Mouse (Mus musculus) gastrocnemius, adult 2 months (tissue): ENCODE results near the gene Gm7030. TPM values are rescaled to one million over a fixed set of nuclear protein-coding genes. Genes with fewer than 3 reads are reported as not detected.

Experiments
- DNase-seq: peaks from one replicate; pipeline ENCODE4 v3.0.0; 2022
- H3K27ac ChIP-seq: fragments of 200-600 bp; 2 replicates; pipeline ENCODE4 v1.8.1; 2022; ENCODE audit warnings: mild to moderate bottlenecking
- H3K4me3 ChIP-seq: fragments of 200-600 bp; 2 replicates; pipeline ENCODE4 v1.8.1; 2022; ENCODE audit warnings: mild to moderate bottlenecking, moderate library complexity
- CTCF ChIP-seq: fragments of 200-600 bp; IDR thresholded peaks from 2 replicates; pipeline ENCODE4 v1.8.1; 2022; ENCODE audit warnings: antibody characterized with exemption, mild to moderate bottlenecking, moderate library complexity
- intact Hi-C: fragments of 180-260 bp; cut with DNase I; formaldehyde crosslinking; loops from one replicate; pipeline ENCODE4 v1.15.1; 2025
- total RNA-seq, 2 experiments: library from RNA; stranded (reverse); gene quantifications; 2 replicates each; pipeline ENCODE4 v1.2.3; 2021

Gm7030 gene
- total RNA-seq, 2 experiments from 2014 or later: not detected

- peak; percentile 89 for DNase-seq
- H3K27ac ChIP-seq: no peak overlapping the region
- intact Hi-C loops: loop anchor here (10.0 kb wide), 2 partner anchors 74 to 134 kb away; partner anchors contain the start of gene H2-T3
- H3K4me3 ChIP-seq: no peak overlapping the region
- peak; percentile 88 for TF ChIP-seq CTCF
These were observed 68.4 kb downstream of the Gm7030 start for GRCm38 (mm10) chr17:36060829-36061228.

Other genes starting within 250 kb of the Gm7030 start
- 10 to 100 TPM; 13.2 to 16.2 TPM for gene Dhx16, start 249.6 kb downstream of the Gm7030 start, total RNA-seq
- 10 to 100 TPM; 73.0 to 78.4 TPM for gene 2310061I04Rik, start 232.0 kb downstream of the Gm7030 start, total RNA-seq
- 1 to 10 TPM; 2.8 to 4.2 TPM for gene Atat1, start 219.3 kb downstream of the Gm7030 start, total RNA-seq
- 10 to 100 TPM; 58.6 to 65.4 TPM for gene Mrps18b, start 213.0 kb downstream of the Gm7030 start, total RNA-seq
- 10 to 100 TPM; 15.6 to 34.8 TPM for gene Ppp1r10, start 213.0 kb downstream of the Gm7030 start, total RNA-seq
- 10 to 100 TPM; 72.1 to 74.9 TPM for gene Abcf1, start 159.7 kb downstream of the Gm7030 start, total RNA-seq
- gene Gnl1, start 149.6 kb downstream of the Gm7030 start, total RNA-seq: 10 to 100 TPM; 19.8 to 20.9 TPM
- gene Prr3, start 149.2 kb downstream of the Gm7030 start, total RNA-seq: 1 to 10 TPM; 2.6 to 2.8 TPM
- 1 to 10 TPM; 2.0 to 2.5 TPM for gene H2-T24, start 108.9 kb downstream of the Gm7030 start, total RNA-seq
- 1 to 10 TPM; 6.3 to 9.2 TPM for gene H2-T23, start 96.6 kb downstream of the Gm7030 start, total RNA-seq
- 1 to 10 TPM; 8.8 to 9.7 TPM for gene H2-T22, start 86.7 kb downstream of the Gm7030 start, total RNA-seq
- gene Gm6034, start 86.5 kb downstream of the Gm7030 start, total RNA-seq: not detected
- 1 to 10 TPM; 1.5 to 2.1 TPM for gene Gm11127, start 71.1 kb downstream of the Gm7030 start, total RNA-seq
- not detected for gene Gm19684, start 7.7 kb downstream of the Gm7030 start, total RNA-seq
- not detected for gene Gm8909, start 39.1 kb upstream of the Gm7030 start, total RNA-seq
- gene H2-T3, start 60.9 kb upstream of the Gm7030 start, total RNA-seq: not detected
- gene Rpp21, start 128.6 kb upstream of the Gm7030 start, total RNA-seq: 10 to 100 TPM; 36.5 to 41.1 TPM
- 1 to 10 TPM; 7.3 to 7.4 TPM for gene Trim39, start 142.8 kb upstream of the Gm7030 start, total RNA-seq
- gene H2-M10.2, start 157.1 kb upstream of the Gm7030 start, total RNA-seq: not detected
- not detected for gene H2-M10.1, start 196.7 kb upstream of the Gm7030 start, total RNA-seq
- gene H2-M10.3, start 239.0 kb upstream of the Gm7030 start, total RNA-seq: not detected